Mouse (Mus musculus): ENCODE data around the gene Ccdc103.

The Ccdc103 gene

DNA sequence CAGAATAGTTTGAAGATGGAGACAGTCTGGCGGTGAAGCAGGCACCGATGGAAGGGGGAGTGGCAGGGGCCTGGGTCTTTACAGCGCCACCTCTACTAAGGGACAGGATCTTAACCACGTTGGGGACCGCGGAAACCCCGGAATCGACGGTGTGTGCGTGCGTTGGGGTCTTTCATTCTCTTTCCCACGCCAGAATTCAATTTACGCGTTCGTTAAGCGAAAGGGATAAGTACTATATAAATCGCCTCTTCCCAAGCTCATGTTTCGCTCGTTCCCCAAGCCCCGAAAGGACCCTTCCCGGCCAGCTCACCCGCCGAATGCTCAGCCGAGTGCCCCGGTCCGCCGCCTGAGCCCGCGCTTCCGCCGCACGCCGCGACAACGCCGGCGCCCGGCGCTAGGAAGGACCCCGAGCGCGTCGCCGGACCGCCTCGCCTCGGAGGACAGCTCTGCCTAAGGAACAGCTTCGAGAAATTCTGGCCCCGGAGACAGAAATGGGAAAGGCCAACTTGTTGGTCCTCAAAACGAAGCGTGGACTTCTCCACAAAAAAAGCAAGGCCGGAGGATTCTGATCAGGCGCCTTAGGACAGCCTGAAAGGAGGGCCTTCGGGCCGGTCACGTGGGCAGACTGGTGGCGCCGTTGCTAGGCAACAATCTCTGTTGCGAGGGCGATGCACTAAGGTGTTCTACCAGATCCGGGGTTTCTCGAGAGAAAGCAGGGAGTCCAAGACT lies at the start of gene Ccdc103, which contains the start of gene Eftud2:
TSS of gene Ccdc103 (plus strand) at position 620 of the 729 bp plus-strand sequence.
TSS of gene Eftud2 (minus strand) at position 401 of the 729 bp plus-strand sequence.
- peak; percentile 95 for DNase-seq (ENCODE audit: low read depth, low spot score)

DNA sequence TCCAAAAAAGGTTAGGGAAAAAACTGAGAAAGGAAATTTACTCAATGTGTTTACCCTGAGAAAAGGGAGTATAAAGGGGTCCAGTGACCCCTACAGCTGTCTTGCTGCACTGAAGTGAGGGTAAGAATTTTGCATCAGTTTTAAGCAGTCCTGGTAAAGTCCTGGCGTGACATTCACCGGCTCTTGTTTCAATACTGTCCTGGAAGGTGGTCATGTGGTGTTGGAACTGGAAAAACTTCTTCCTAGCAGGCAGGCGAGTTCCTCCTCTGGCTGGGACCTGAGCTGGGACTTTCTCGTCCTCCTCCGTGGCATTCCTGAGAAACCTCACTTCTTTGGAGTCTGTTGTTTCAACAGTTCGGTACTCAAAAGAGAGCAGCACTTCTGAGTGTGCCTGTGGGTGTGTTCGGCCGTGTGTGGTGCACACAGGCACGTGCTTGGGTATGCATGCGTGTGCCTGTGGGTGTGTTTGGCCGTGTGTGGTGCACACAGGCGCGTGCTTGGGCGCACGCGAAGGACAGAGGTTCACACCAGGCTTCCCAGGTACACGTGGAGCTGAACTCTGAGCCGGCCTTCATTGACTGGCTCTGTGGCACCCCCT lies 48.2 kb upstream of the Ccdc103 start:
- DNase-seq (ENCODE audit: low read depth, low spot score): no peak

DNA sequence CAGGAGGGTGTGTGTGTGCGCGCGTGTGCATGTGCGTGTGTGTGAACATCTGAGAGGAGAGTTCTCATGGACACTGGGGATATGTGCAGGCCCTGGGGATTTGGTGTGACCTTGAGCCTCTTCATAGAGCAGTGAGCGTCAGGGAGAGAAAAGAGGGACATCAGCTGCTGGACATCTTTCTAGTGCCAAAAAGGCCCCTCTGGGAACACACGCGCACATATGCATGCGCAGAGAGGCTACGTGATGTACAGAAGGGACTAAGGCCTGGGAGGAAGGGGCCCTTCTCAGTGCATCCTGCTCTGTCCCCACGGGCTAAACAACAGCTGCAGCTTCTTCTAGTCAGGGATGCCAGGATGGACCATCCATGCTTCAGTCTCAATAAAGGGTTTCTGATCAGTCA lies 46.8 kb upstream of the Ccdc103 start:
- DNase-seq (ENCODE audit: low read depth, low spot score): no peak

DNA sequence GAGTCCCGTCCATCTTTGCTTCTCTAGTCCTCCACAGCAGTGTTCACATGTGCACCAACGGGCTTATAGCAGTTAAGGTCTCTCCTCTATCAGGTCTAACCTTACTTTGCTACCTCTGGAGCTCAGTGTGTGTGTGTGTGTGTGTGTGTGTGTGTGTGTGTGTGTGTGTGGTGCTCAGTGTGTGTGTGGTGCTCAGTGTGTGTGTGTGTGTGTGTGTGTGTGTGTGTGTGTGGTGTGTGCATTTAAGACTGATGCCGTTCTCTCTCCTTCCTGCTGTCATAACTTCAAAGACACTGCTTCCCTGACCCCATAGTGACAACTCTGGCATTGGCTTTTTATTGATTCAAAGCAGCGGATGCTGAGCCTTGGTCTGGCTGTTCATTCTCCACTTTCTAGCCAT lies 45.5 kb upstream of the Ccdc103 start, which contains the start of gene Higd1b:
TSS of gene Higd1b (plus strand) at position 301 of the 400 bp plus-strand sequence.
- DNase-seq (ENCODE audit: low read depth, low spot score): no peak

DNA sequence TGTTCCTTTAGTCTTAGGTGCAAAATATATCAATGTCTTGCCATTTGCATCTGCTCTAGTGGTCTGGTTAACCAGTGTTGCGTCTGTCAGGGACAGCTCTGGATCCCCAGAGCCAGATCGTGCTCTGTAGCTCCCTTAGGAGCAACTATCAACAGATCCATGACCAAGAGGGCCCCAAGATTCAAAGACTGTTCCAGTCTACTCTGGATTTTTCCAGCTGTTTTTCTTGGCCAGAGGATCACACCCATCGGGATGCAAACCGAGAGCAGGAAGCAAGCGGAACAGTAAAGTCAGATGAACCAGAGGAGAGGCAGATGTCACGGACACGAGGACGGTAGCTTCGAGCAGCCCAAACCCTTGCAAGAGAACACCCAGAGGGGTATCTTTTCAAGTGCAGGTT lies 44.9 kb upstream of the Ccdc103 start:
- no peak for DNase-seq (ENCODE audit: low read depth, low spot score)

DNA sequence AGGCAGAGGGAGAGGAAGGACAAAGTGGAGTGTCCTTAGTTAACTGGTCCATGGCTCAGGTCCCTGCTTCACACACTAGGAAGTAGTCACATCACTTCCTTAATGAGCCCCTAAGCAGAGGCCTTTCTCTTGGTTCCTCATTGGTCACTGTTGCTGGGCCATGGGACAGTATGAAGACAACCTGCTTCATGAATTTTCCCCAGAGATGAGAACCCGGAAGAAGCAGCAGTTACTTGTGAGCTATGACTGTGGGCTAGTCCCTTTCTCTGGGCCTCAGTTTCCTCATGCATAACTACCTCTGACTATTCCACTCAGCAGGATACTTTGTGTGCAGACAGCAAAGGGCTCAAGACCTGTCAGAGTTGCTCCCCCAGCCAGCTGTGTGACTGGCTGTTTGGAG lies 43.6 kb upstream of the Ccdc103 start:
- no peak for DNase-seq (ENCODE audit: low read depth, low spot score)

DNA sequence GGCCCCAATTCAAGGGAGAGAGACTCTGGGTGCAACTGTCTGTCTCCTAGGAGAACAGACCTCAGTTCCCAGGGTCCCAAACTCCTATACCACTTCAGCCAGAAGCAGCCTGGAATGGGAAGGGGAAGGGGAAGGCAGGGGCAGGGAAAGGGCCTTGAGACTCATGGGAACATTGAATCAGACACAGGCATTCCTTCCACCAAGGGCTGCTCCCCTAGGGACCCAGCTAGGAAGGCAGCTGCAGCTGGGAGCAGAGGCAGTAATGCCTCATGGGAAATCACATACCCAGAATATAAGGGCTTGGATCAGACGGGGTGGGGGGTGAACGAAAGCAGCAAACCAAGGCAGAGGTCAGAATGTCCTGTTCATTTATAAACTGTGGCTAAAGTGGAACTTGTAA lies 42.9 kb upstream of the Ccdc103 start:
- DNase-seq (ENCODE audit: low read depth, low spot score): no peak

DNA sequence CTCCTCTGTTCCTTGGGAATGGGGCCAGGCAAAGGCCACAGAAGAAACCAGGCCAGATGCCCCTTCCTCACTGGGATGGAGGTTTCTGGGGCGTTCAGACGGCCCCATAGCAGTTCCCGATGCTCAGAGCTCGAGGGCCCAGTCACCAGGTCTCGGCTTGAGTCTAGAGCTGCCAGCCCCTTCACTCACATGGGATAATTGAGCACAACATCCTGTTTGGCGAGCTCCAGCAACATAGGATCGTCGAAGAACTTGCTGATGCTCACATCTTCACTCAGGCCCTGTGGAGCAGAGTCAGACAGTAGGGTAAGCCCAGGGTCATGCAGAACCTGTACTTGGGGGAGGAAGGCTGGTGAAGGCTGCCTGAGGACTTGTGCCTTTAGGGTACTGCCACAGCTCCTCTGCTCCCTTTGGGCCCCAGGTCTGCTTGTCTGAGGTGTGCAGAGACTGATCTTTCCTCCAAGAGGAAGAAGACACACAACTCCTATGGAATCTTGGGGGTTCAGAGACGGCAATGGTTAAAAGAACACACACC lies 42.3 kb upstream of the Ccdc103 start:
- DNase-seq (ENCODE audit: low read depth, low spot score): no peak

DNA sequence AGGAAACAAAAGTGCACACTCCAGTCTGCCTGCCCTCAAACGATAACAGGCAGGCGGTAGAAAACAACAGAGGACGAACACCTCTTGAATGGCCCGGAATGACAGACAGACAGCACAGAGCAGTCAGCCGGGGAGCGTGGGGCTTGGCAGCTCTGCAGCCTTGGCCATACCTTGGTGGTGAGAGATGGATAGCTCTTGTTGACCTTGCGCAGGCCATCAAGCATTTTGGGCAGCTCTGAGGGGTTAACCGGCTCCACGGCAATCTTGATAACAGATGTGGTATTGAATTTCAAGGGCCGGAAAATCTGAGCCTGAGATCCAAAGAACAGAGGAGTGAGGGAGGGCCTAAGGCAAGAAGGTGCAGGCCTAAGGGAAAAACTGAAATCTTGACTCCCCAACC lies 35.1 kb upstream of the Ccdc103 start:
- no peak for DNase-seq (ENCODE audit: low read depth, low spot score)

DNA sequence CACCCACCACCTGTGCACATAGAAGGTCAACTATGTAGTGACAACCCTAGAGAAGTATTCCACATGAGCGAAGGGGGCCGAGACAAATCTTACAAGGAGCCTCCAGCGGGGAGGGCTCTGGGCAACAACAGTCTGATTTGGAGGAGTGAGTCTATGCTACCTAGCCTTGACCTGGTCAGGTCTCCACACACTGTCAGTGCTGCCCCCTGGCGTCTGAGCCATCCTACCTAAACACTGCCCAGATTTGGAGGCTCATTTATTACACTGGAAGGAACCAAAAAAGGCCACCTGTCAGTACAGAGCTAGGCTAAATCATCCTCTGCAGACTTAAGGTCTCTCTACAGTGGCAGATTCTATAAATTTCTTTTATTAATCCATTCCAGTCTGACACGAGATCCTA lies 29.1 kb upstream of the Ccdc103 start:
- DNase-seq (ENCODE audit: low read depth, low spot score): peak; percentile 72

DNA sequence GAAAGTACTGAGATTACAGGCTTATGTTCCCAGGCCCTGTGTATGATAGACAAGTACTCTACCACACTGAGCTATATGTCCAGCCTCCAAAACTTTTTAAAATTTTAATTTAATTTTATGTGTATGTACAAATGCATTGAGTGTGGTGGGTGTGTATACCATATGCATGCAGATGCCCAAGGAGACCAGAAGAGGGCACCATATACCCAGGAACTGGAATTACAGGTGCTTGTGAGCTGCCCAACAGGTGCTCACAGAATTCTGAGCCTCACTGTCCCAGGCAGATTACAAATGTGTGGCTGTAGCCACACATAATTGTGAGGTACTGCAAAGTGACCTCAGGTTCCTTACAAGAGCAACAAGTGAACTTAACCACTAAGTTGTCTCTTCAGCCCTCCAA lies 27.2 kb upstream of the Ccdc103 start:
- DNase-seq (ENCODE audit: low read depth, low spot score): peak; percentile 24

DNA sequence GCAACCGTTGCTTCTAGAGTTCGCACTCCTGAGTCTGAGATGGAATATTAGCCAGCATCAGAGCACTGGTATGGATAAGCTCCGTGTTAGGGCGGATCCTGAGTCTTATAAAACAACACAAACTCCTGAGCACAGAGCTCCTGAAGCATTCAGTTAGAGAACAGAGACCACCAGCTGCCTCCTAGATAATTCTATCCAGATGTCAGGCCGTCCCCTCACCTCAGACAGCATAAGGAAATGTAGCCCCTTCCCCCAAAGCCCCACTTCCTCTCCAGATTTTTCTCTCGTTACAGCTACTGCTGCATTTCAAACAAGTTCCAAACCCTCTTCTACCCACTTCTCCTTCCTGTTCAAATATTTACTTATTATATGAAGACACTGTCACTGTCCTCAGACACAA lies 25.1 kb upstream of the Ccdc103 start:
- no peak for DNase-seq (ENCODE audit: low read depth, low spot score)

DNA sequence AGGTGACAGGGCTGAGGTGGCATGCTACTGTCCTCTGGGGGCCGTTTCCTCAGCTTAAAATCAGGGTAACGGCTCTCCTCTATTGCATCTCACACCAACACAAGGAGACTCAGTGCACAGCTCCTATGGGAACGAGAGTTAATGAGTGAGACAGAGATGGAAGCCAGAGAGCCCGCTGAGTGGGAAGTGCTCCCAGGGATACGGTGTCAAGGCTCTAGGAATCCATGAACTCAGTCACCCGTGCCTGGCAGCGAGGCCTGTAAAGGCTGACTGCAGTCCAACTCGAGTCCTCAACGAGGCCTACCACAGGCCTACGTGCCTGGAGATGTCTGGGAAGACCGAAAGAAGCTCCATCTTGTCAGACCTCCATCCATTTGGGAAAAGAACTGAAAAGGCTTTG lies 22.1 kb upstream of the Ccdc103 start:
- no peak for DNase-seq (ENCODE audit: low read depth, low spot score)

DNA sequence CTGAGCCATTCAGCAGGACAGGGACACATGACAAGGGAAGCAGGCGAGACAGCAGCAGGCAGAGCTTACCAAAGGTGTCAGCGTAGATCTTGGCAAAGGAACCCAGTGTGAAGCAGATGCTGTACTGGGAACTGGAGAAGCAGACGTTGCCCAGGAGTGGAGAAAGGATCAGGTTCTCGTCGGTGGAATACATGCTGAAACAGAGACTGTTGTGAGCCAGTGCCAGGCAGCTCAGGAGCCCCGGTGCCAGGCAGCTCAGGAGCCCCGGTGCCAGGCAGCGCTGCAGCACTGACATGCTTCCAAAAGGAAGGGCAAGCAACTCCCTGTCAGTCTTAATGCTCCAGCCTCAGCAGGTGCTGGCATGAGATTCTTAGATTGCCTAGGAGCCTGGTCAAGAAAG lies 21.1 kb upstream of the Ccdc103 start:
- no peak for DNase-seq (ENCODE audit: low read depth, low spot score)

DNA sequence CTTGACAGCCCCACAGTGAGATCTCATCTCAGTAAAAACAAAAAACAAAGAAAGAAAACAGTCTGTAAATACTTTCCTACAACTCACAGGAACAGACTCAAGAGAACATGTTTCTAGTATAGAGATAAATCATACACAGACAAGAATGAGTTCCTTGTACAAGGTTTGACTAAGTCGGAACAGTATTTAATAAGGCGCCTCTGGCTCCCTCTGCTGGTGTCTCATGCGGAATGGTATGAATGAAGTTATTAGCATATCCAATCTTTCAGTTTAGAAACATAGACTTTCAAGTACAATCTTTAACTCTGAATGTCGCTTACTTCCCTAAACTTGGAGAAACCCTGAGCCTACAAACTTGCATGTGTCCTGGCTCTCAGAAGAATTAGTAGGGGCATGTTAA lies 16.7 kb upstream of the Ccdc103 start:
- DNase-seq (ENCODE audit: low read depth, low spot score): peak; percentile 88

DNA sequence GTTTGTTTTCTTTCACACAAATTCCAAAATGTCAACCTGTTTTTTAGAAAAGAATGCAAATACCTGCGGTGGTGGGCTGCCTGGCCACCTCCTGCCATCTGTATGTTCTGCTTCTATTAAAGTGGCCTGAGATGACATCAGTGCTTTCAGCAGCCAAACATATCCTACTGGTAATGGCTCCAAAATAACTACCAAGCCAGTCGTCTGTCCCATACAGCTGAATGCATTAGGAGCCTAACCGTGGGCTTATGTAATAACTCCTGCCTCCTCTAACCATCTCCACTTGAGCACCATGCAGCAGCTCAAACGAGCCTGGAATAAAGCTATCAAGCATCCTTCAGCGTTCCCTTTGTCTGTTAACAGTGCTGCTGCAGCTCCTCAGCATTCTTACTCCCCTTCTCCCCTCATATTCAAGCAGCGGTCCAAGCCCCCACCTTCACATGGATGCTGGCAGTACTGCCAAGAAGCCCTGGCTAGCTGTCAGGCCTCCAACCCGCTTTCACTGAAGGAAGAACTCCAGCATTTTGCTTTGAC lies 6.1 kb upstream of the Ccdc103 start:
- no peak for DNase-seq (ENCODE audit: low read depth, low spot score)

DNA sequence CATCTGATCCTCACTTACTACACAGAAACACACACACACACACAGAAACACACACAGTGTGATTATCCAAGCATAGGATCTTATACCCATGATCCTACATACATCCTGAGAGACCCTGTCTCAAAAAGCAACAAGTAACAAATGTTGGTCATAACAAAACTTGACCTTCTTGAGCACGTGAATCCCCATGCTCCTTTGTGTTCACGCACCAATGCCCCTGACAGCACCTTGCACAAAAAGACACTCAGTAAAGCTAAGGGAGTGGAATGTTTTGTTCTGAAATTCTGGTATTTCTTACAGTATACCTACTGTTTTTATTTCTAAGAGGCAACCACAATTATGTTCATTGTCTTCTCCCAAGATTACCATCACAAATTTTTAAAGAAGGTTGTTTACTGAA lies 1.4 kb upstream of the Ccdc103 start:
- no peak for DNase-seq (ENCODE audit: low read depth, low spot score)

DNA sequence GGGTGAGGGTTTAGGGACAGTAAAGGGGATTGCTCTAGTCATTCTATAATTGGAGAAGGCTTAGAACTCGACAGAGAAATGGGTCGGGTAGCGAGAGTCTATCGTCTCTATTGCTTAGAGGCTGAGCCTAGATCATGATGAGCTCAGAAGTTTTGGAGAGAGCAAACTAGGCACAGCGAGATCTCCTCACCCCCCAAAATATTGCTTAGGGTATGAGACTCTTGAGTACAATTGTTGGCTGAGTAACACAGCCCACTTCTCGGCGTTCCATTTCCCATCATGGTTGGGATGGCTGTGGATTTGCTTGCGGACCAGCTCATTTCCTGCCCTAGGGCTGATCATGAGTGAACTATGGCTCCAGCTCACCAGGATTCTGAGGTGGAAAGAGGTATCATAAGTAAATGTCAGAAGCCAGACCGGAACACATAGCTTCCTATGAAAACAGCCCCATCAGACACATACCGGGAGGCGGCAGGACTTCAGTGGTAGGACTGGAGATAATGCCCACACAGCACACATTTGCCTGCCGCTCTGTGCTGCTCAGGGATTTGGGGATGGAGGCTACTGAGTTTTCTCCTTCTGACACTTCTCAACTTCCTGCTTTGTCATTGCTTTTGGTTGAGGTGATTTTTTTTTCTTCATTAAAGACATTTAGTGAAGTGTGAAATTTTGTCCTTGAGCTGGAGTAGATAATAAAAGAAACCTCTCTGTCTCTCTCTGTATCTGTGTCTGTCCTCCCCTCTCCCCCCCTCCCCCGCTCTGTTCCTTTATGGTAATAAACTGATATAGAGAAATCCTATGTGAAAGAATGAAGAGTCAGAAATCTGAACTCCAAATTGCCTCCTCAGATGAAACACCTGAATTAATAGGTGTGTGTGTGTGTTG lies 552 bp downstream of the Ccdc103 start:
- no peak for DNase-seq (ENCODE audit: low read depth, low spot score)

DNA sequence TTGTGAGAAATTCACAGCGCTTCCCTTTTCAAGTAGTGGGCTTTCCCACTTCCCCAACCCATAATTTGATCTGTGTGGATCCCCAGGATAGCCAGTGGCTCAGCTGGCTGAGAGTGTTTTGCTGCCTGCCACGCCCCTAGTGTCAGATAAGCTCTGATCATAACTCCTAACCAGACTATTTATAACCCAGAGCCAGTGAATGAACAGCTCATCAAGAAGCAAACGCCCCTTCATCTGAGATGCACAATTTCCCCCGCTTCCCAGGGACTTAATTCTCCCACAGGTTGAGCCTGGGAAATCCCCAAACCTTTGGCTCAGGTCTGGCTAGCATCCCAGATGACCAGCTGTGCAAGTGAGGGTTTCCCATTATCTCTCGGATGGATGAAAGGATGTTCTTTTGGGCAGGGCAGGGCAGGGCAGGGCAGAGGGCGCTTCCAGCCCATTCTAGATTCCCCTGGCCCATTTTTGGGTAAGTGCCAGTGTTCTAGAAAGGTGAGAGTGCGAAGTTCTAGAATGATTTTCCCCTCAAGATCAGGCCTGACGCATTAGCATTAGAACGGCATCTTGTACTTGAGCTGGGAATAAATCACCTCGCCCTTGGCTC lies 3.7 kb downstream of the Ccdc103 start, which contains the start of gene Fam187a:
TSS of gene Fam187a (plus strand) at position 554 of the 604 bp plus-strand sequence.
- peak; percentile 46 for DNase-seq (ENCODE audit: low read depth, low spot score)

DNA sequence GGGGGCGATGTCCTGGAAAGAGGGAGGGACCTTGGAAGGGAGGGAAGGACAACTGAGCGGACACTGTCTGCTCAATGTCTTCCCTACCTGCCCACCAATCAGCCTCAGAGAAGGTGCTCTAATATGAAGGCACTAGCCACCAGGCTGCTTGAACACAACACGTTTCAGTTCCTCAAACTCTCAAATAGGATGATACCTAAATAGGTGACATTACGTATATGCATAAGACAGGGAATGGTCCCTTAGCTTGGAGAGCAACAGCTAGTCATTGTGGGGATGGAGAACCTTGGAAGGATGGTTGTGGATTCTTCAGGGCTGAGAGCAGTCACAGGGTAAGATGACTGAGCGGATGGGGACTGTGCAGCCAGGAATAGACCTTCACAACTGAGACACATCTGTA lies 6.4 kb downstream of the Ccdc103 start:
- DNase-seq (ENCODE audit: low read depth, low spot score): no peak

DNA sequence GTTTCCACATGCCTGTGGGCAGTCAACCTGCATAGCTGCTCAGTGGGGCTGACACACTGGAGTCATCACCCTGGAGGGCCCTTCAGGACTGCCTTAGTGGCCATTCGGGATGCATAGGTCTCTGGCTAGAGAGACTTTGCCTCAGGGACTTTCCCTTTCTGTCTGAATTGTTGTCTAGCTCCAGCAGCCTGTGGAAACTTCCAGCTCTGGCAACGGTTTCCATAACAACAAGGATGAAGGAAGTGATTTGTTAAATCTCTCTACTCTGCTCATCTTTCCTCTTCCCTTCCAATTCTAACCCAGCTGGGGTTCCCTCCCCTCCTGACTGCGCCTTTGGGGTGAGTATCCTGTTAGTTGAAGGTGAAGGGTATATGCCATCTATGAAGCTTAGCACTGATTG lies 7.1 kb downstream of the Ccdc103 start:
- DNase-seq (ENCODE audit: low read depth, low spot score): peak; percentile 53

All from 3T3-L1 (cell line).